Mouse (Mus musculus) intestine, embryonic 15.5 days (tissue): ENCODE measurements at regions not wholly inside any gene's neighbourhood (a gene's known extent, or its start where the extent isn't known, plus 50 kb on each side); places are given as distances from the start of the nearest gene placed in this dataset.

Experiments
- ATAC-seq: fragments of 200-750 bp; cut with Nextera tagmentation; 2 replicates; pipeline ENCODE4 v1.8.0; 2017; ENCODE audit warnings: moderate TSS enrichment, moderate library complexity
- H3K27ac ChIP-seq: fragments of 300-500 bp; sonication (generic); 2 replicates; pipeline ENCODE4 v1.5.1; 2015; ENCODE audit warnings: mild to moderate bottlenecking, inconsistent platforms
- H3K27me3 ChIP-seq: fragments of 300-500 bp; sonication (generic); replicated peaks from 2 replicates; pipeline ENCODE4 v1.6.1; 2015; ENCODE audit warnings: inconsistent platforms
- H3K36me3 ChIP-seq: fragments of 300-500 bp; sonication (generic); 2 replicates; pipeline ENCODE4 v1.6.1; 2015; ENCODE audit warnings: inconsistent platforms
- H3K4me1 ChIP-seq: fragments of 300-500 bp; sonication (generic); replicated peaks from 2 replicates; pipeline ENCODE4 v1.6.1; 2015; ENCODE audit warnings: inconsistent platforms
- H3K4me2 ChIP-seq: fragments of 300-500 bp; sonication (generic); replicated peaks from 2 replicates; pipeline ENCODE4 v1.6.1; 2015; ENCODE audit warnings: mild to moderate bottlenecking, inconsistent platforms
- H3K4me3 ChIP-seq: fragments of 300-500 bp; sonication (generic); replicated peaks from 2 replicates; pipeline ENCODE4 v1.5.1; 2015; ENCODE audit warnings: inconsistent platforms
- H3K9ac ChIP-seq: fragments of 300-500 bp; sonication (generic); 2 replicates; pipeline ENCODE4 v1.6.1; 2015; ENCODE audit warnings: inconsistent platforms
- H3K9me3 ChIP-seq: fragments of 300-500 bp; sonication (generic); 2 replicates; pipeline ENCODE4 v1.6.1; 2016; ENCODE audit warnings: inconsistent platforms
- WGBS: fragments of 180-500 bp; shearing (Covaris S2); methylation state at CpG from one replicate; pipeline ENCODE4 v1.1.7; 2015; 5-methylcytosine and 5-hydroxymethylcytosine counted together

DNA sequence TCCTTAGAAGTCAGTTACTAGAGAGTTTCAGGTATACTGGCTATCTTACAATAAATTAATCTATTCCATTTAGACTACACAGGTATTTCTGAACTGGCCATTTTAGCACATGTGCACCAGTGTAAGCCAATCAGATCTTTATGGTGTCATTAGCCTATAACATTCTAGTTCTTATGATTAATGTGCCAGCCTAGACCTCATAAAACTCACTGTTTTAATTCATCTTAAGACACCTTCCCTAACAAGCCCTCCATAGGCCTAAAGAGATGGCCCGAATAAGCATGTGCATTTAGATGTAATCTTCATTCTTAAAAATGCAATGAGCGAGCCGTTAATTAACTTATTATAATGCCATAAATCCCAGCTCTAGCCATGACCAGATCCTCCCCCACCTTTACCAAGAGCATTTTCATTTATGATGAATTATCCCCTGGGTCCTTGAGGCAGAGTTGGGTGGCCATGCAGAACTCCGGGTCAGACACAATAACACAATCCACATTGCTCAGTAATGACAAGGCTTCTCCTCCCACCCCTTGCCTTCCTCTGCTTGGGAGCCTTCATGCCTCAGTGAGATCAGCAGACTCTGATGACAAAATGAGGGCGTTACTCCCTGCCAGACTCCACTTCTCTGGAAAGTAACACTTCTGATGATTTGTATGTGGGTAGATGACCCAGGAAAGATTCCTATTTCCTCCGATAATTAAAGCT, 311.6 kb upstream of the Pkn2 start:
- ATAC-seq = no peak
- Histone ChIP-seq H3K9ac (no peak overlapping the region), H3K4me2 (no peak overlapping the region), H3K27ac (no peak overlapping the region), H3K4me1 (no peaks in the 10 kb centered on the region), H3K36me3 (no peaks in the 10 kb centered on the region), H3K4me3 (no peak overlapping the region), H3K27me3 (no peaks in the 10 kb centered on the region), H3K9me3 (no peaks in the 10 kb centered on the region)
- WGBS = 82% methylated on average over 6 of the region's 6 CpGs

DNA sequence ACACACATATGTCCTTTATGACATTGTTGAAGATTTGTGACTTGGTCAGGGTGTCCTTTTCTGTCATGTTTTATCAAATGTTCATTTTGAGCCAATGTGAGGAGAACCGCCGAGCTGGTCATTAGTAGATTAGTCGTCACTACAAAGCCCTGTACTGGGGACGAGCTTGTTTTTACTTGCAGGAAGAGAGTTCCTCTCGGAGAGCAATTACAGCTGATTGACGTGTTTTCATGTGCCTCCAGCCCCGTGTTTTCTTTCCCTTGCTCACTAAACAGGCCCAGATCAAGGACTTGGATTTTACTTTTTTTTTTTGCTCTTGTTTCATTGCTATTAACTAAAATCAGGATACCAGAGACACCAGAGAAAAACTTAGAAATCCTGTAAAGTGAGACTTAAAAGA, 307.1 kb upstream of the Pkn2 start:
- no peak overlapping the region for H3K9ac ChIP-seq
- H3K4me3 ChIP-seq = no peak overlapping the region
- ATAC-seq = no peak
- H3K4me2 ChIP-seq = no peak overlapping the region
- WGBS = 39% methylated on average over 7 of the region's 7 CpGs
- no peaks in the 10 kb centered on the region for H3K36me3 ChIP-seq
- no peaks in the 10 kb centered on the region for H3K9me3 ChIP-seq
- no peaks in the 10 kb centered on the region for H3K27me3 ChIP-seq
- H3K27ac ChIP-seq = no peak overlapping the region
- no peaks in the 10 kb centered on the region for H3K4me1 ChIP-seq

DNA sequence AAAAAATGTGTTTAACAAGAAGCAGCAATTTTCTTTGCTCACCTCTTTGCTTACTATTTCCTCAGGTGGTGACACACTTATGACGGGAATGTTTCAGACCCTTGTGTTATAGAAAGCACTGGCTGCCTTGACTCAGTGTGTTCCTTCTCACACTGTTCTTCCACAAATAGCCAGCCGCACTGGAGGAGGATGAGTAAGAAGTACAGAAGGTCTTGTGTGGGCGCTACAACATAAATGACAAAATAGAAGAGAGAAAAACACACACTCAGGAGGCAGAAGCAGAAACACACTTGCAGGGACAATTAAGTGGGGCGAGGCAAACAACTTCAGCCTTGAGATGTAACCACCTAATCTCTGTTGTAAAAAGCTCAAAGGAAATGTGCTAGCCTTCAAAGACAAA, 292.2 kb upstream of the Pkn2 start:
- Histone ChIP-seq H3K4me1 (no peaks in the 10 kb centered on the region), H3K27me3 (no peaks in the 10 kb centered on the region), H3K36me3 (no peaks in the 10 kb centered on the region), H3K4me3 (no peak overlapping the region), H3K9ac (no peak overlapping the region), H3K4me2 (no peak overlapping the region), H3K9me3 (no peaks in the 10 kb centered on the region), H3K27ac (no peak overlapping the region)
- 70% methylated on average over 4 of the region's 4 CpGs for WGBS
- peak; percentile 47; the same call in 1 of the 2 replicates for ATAC-seq

DNA sequence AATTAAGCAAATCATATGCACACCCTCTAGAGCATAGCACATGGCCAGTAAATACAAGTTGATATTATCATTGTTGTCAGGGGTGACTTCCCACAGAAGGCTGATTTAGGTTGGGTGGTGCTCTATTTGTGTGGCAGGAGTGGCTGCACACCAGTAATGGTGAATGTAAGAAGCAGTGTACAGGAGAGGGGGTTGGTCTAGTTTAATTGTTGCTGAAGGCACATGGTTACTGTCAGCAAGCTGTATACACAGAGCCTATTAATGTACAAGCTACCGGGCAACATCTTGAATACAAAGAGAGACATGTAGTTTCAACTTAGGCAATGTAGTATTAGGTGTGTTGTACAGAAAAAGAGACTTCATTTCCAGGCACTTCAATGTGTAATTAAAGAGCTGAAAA, 280.6 kb upstream of the Pkn2 start:
- no peak overlapping the region for H3K27ac ChIP-seq
- ATAC-seq = peak; percentile 20; the same call in 1 of the 2 replicates
- no peak overlapping the region for H3K4me2 ChIP-seq
- H3K36me3 ChIP-seq = no peaks in the 10 kb centered on the region
- no peaks in the 10 kb centered on the region for H3K4me1 ChIP-seq
- H3K27me3 ChIP-seq = no peaks in the 10 kb centered on the region
- H3K9me3 ChIP-seq = no peaks in the 10 kb centered on the region
- H3K9ac ChIP-seq = no peak overlapping the region
- WGBS = 39% methylated on average over 1 of the region's 1 CpGs
- no peak overlapping the region for H3K4me3 ChIP-seq

DNA sequence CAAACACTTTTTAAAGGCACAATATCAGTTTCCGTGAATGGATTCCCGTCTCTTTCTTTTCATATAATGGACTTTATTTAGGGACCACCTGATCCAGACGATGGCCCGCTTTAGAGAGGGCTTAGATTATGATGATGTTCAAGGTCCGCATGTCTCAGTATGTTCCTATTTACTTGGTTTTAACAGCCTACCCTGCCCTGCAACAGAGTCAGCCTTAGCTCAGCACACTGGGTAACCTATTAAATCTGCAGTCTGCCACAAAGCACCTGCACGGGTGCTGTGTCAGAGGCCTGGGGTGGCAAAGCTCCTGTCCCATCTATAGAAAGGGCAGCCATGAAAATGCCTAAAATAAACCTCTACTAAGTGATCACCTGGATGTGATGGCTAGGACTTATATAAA, 280.2 kb upstream of the Pkn2 start:
- Histone ChIP-seq H3K27ac (no peak overlapping the region), H3K36me3 (no peaks in the 10 kb centered on the region), H3K9ac (no peak overlapping the region), H3K4me2 (no peak overlapping the region), H3K4me1 (no peaks in the 10 kb centered on the region), H3K9me3 (no peaks in the 10 kb centered on the region), H3K27me3 (no peaks in the 10 kb centered on the region), H3K4me3 (no peak overlapping the region)
- ATAC-seq = no peak
- WGBS = 80% methylated on average over 6 of the region's 6 CpGs

DNA sequence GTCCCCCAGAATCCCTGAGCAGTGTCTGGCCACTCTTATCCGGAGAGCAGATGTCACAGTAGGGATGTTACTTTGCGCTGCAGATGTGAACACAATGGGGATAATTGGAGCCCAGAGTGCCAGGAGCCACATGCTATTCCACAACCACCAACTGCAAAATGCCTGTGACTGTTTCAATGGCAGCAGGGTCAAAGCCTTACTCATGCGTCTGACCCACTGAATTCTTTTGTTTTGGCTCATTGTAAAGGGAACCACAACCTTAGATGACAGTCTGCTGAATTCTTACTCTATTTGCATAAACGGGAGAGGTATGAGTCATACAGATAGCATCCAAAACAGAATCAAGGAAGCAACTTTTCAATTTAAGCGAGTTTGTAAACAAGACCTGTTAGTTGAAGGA, 276.8 kb upstream of the Pkn2 start:
- H3K4me2 ChIP-seq = no peak overlapping the region
- H3K36me3 ChIP-seq = no peaks in the 10 kb centered on the region
- ATAC-seq = no peak
- no peaks in the 10 kb centered on the region for H3K4me1 ChIP-seq
- no peaks in the 10 kb centered on the region for H3K9me3 ChIP-seq
- H3K9ac ChIP-seq = no peak overlapping the region
- H3K27me3 ChIP-seq = no peaks in the 10 kb centered on the region
- H3K4me3 ChIP-seq = no peak overlapping the region
- 62% methylated on average over 5 of the region's 5 CpGs for WGBS
- no peak overlapping the region for H3K27ac ChIP-seq

DNA sequence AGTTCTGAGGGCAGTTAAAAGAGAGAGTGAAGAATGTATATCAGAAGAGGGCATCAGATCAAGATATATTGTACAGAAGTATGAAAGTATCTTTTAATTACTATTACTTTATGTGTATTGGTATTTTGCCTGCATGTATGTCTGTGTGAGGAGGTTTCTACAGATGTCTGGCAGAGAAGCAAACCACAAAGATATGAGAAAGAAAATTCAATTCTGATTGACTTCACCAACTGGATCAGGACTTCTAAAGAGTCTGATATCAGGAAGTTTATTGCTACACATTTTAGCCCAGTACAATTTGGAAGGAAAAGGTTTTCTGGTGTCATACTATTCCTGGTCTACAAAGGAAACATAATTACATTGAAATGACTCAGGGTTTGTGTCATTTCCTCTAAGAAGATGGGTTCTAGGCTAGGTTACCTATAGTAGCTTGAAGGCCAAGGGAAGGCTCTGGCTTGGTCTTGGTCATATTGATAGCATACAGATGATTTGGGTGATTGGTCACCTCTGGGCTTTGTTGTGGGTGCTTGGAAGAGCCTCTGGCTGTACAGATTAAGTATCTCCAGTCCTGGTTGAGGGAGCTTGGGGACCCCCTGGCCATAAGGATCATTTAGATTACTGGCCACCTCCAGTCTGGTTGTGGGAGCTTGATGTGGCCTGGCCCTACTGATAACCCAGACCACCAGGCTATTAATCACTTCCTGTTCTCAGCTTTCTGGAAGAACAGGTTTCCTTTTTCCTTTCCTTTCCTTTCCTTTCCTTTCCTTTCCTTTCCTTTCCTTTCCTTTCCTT, 275.1 kb upstream of the Pkn2 start:
- H3K27me3 ChIP-seq = no peaks in the 10 kb centered on the region
- ATAC-seq = no peak
- no peak overlapping the region for H3K9ac ChIP-seq
- H3K27ac ChIP-seq = no peak overlapping the region
- no peaks in the 10 kb centered on the region for H3K4me1 ChIP-seq
- H3K4me3 ChIP-seq = no peak overlapping the region
- H3K36me3 ChIP-seq = no peaks in the 10 kb centered on the region
- no peak overlapping the region for H3K4me2 ChIP-seq
- no peaks in the 10 kb centered on the region for H3K9me3 ChIP-seq

DNA sequence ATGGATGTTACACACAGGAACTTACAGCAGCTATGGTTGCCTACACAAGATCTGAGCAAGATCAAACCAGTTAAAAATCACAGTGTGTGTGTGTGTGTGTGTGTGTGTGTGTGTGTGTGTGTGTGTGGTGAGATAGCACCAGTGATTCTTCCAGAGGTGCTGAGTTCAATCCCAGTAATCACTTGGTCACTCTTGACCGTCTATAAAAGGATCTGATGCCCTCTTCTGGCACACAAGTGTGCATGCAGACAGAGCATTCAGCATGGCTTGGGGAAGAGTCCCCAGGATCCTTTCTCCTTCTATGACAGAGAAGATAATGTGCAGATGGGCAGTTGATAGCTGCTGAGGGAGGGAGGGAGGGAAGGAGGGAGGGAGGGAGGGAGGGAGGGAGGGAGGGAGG, 274.4 kb upstream of the Pkn2 start:
- no peak for ATAC-seq
- 38% methylated on average over 1 of the region's 1 CpGs for WGBS
- H3K27ac ChIP-seq = no peak overlapping the region
- H3K4me3 ChIP-seq = no peak overlapping the region
- no peaks in the 10 kb centered on the region for H3K27me3 ChIP-seq
- no peak overlapping the region for H3K4me2 ChIP-seq
- H3K9me3 ChIP-seq = no peaks in the 10 kb centered on the region
- H3K4me1 ChIP-seq = no peaks in the 10 kb centered on the region
- H3K9ac ChIP-seq = no peak overlapping the region
- no peaks in the 10 kb centered on the region for H3K36me3 ChIP-seq

DNA sequence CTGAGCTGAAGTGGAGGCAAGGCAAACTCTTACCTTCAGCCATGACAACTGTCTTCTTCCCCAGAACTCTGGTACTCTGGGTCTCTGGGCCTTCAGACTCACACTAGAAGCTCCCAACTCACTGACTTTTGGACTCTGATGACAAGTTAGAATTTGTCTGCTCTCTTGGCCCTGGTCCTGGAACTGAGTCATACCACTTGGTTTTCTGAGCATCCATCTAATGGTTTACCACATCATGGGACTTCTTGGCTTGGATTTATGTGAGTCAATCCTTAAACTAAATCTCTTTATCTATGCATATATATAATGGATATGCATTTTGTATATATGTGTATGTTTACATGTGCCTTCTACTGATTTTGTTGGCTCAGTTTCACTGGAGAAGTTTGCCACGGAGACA, 273.8 kb upstream of the Pkn2 start:
- Histone ChIP-seq H3K27me3 (no peaks in the 10 kb centered on the region), H3K9ac (no peak overlapping the region), H3K4me1 (no peaks in the 10 kb centered on the region), H3K4me3 (no peak overlapping the region), H3K9me3 (no peaks in the 10 kb centered on the region), H3K4me2 (no peak overlapping the region), H3K36me3 (no peaks in the 10 kb centered on the region), H3K27ac (no peak overlapping the region)
- 82% methylated on average over 1 of the region's 1 CpGs for WGBS
- ATAC-seq = no peak

DNA sequence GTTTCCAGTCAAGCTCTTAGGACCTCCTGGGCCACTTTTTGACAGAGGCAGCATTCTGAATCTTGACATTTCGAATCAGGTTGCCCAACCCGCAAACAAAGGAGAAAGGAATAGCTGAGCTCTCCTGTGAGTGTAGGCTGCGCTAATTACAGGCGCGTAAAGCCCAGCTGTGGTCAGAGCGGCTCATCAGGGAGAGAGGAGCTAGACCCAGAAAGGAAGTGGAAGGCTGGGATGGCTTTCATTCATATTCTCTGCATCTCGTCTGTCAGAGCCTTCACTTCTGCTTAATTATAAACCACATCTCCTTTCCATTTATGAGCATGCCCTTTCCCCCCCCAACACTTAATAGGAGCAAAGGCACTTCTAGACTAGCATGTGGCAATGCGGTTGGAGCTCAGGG, 265.7 kb upstream of the Pkn2 start:
- no peaks in the 10 kb centered on the region for H3K27me3 ChIP-seq
- no peak for ATAC-seq
- 64% methylated on average over 8 of the region's 8 CpGs for WGBS
- no peaks in the 10 kb centered on the region for H3K9me3 ChIP-seq
- no peak overlapping the region for H3K4me3 ChIP-seq
- no peaks in the 10 kb centered on the region for H3K4me1 ChIP-seq
- no peak overlapping the region for H3K9ac ChIP-seq
- H3K36me3 ChIP-seq = no peaks in the 10 kb centered on the region
- no peak overlapping the region for H3K27ac ChIP-seq
- no peak overlapping the region for H3K4me2 ChIP-seq

DNA sequence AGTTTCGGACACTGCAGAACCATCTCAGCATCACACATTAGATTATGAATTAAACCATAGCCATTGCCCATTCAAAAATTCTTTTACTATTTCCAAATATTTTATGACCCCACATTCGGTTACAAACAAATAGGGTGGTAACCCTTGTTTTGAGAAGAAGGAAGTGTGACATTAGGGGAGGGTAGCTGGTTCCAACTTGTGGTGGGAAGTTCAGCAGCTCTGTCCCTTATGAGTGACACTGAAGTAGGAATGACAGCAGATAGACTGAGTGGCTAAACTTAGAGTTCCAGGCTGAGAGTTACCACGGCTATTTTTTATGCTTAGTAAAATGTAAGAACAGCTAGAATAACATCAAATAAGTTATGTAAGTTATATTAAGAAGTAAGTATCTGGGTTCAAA, 257.1 kb upstream of the Pkn2 start:
- no peaks in the 10 kb centered on the region for H3K27me3 ChIP-seq
- H3K4me1 ChIP-seq = no peaks in the 10 kb centered on the region
- no peak overlapping the region for H3K9ac ChIP-seq
- 92% methylated on average over 3 of the region's 3 CpGs for WGBS
- H3K4me2 ChIP-seq = no peak overlapping the region
- H3K9me3 ChIP-seq = no peaks in the 10 kb centered on the region
- no peaks in the 10 kb centered on the region for H3K36me3 ChIP-seq
- no peak overlapping the region for H3K27ac ChIP-seq
- H3K4me3 ChIP-seq = no peak overlapping the region
- ATAC-seq = no peak

DNA sequence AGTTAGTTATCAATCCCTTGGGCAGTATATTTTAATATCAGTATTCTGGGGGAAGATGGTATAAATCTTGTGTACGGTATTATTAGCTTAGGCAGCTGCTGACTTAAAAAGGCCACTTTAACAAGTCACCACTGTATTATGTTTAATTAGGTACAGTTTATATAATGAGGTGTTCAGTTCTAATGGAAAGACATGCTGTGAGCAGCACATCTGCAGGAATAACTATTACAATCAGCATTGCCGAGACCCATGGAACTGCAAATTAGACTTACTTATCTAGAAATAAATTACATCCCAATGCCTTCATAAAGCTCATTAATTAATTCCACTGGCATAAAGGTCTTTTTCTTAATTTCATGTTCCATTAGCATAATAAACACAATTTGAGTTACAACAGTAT, 252.7 kb upstream of the Pkn2 start:
- 80% methylated on average over 2 of the region's 2 CpGs for WGBS
- Histone ChIP-seq H3K9me3 (no peaks in the 10 kb centered on the region), H3K9ac (no peak overlapping the region), H3K36me3 (no peaks in the 10 kb centered on the region), H3K27ac (no peak overlapping the region), H3K4me1 (no peaks in the 10 kb centered on the region), H3K4me2 (no peak overlapping the region), H3K4me3 (no peak overlapping the region), H3K27me3 (no peaks in the 10 kb centered on the region)
- no peak for ATAC-seq

DNA sequence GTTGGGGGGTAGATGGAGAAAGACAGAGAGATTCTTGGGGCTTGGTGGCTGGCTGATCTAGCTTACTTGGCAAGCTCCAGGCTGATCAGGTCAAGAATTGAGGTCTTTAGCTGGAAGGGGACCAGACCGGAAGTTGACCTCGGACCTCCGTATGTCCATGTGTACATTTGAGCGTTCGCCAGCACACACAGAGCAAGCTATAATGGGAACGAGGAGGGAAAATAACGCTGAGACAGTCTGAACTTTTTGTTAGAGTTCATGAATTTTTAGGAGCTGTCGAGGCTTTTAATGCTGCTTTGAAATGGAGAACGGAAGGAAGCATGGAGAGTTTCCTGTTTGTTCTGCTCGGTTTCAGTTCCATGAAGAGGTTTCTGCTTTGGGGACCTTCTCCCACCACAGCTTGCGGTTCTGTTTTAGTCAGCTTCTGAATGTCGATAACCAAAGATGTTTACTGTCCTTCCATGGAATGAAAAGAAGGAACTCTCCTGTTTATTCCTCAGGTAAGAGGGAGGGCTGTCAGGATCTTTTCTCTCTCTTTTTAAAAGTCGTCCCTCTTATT, 226.0 kb upstream of the Pkn2 start:
- no peak overlapping the region for H3K9ac ChIP-seq
- H3K36me3 ChIP-seq = no peaks in the 10 kb centered on the region
- no peak overlapping the region for H3K4me2 ChIP-seq
- no peak overlapping the region for H3K4me3 ChIP-seq
- H3K27ac ChIP-seq = no peak overlapping the region
- WGBS = 54% methylated on average over 13 of the region's 13 CpGs
- H3K9me3 ChIP-seq = no peaks in the 10 kb centered on the region
- ATAC-seq = no peak
- H3K27me3 ChIP-seq = no peaks in the 10 kb centered on the region
- 0 out of 2 replicates have a peak, but pooled peaks cover 2% of the 10 kb centered on the region for H3K4me1 ChIP-seq
